Mouse (Mus musculus) cerebellum, postnatal 25 days (tissue): ENCODE measurements around the gene Rpn2.

Experiments used
- DNase-seq, 2 experiments: peaks; one replicate each; pipeline ENCODE4 v3.0.0; 2021; ENCODE audit warnings: mixed read lengths in 2 of 2

The Rpn2 gene

GRCm38 (mm10) chr2:157310963-157311637 lies 32.3 kb downstream of the Rpn2 start:
- no peak for DNase-seq

DNA sequence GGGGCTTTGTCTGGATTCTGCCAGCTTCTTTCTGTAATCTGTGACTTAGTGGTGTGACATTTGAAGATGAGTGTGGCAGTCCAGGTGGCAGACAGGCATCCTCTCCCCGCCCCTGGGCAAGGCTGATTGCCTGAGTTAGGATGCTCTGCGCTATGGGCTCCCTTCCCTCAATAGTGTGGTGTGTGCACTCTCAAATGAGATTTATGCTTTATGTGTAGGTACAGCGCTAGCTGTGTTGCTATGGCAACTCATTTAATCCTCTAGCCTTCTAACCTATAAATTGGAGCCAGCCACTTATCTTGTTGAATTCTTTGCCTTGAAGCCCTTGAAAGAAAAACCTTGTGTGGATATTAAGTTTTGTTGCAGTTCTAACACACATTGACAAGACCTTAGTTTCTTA lies 34.9 kb downstream of the Rpn2 start:
- no peak for DNase-seq

DNA sequence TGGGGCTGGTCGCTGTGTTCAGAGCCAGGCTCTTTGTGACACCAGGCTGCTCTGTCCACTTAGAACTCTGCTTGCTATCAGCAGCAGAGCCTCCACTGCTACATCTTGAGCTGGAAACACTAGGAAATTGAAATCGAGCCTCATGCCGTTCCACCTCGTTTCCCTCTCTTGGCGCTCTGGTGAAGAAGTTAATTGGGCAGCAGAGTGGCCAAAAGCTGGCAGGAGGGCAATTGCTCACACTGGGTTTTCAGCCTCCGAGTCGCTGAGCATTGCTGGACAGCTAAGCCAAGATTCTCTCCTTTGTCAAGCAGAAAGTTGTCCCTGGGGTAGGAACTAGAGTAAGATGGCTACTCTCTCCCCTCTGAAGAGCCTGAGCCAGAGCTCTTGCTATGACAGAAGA lies 35.5 kb downstream of the Rpn2 start:
- peak; percentile 38 to 49 for DNase-seq

DNA sequence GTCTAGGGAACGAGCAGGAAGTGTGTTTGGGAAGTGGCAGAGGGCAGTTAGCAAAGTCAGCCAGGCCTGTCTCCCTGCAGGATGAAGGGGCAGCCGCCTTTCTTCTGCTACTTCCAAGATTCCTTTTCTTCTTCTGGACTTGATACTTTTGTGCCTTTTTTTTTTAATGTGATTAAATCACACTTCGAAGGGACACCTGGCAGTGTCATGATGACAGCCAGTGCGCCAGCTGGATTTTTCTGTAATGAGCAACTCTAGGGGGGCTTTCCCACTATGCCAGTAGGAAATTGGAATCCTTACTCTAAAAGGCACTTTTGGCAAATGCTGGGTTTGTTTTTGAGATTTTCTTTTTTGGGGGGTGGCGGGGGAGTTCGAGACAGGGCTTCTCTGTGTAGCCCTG lies 36.7 kb downstream of the Rpn2 start:
- DNase-seq: no peak

GRCm38 (mm10) chr2:157316358-157316933 lies 37.6 kb downstream of the Rpn2 start:
- DNase-seq: no peak

DNA sequence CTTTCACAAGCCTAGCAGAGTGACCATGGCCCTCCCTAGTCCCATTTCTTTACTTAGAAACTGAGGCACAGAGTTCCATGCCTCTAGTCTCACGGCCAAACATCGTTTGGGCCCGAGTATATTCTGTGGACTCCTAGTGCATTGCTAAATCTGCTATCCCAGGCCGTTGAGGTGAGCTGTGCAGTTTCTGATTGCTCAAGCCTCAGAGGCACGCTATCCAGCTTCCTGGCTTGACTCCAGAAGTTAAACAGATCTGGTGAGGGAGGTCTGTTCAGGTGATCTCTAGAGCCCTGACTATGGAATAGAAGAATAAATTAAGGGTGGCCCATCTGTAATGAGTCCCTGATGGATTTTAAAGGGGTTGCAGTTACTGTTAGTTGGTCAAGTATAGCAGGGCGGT lies 38.4 kb downstream of the Rpn2 start:
- DNase-seq: no peak

DNA sequence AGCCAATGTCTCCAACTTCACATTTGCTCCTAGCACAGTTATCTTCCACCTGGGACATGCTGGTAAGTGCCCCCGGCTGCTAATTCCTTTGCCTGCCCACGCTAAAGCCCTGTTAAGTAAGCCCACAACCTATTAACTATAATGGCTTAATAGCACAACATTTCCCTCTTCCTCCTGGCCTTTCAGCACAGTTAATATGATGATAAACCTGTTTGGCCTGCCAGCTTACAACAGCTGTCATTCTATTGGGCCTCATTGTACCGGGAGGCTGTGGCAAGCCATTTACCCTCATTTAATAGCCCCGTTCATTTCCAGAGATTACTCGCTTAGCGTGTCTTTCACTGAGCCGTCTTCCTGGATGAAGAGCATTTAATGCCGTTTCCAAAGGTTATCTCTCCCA lies 41.3 kb downstream of the Rpn2 start:
- DNase-seq: no peak

DNA sequence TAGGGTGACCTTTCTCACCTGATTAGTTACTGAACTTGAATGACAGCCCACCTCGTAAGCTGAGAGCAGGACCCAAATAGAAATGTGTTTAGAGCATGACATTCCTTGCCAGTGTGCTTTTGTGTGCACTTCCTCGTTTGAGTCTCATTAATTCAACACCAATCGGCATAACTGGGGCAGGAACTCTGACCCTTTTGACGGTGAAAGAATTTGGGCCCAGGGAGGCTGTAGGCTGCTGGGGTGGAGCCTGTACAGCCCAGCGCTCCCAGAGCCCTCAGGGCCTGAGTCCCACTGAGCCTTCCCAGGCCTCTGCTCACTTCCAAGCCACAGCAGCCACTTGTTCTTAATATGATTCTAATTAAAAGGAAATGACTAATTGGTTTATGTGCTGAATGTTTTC lies 42.1 kb downstream of the Rpn2 start:
- no peak for DNase-seq

DNA sequence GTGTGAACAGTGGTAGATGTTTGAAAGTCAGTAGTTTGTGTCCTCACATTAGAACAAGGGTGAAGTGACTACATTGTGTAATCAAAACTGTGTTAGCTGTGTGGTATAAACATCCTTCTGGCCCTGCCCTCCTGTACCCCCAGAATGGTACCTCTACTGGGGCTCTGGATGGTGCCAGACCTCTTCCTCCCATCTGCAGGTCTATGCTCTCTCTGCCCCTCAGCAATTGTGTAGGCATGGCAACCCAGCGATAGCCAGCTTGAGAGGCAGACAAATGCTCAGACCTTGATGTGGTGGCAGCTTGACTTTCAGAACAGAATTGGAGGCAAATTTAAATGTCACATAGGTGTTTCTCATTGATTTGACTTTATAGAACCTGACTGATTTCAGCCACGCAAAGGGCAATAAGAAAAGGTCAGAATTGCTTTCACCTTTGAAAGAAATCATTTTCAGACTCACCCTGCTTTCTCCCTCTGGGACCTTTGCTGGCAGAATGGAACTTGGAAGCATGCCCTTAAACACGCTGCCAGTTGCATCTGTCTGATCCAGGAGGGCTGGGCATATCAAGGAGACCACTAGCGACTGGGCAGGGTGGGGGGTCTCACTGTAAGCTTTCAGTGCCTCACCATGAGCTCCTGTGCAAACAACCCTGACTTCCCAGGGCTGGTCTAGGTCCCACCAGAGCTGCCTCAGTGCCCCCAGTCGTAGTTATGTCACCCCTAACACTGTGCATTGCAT lies 43.4 kb downstream of the Rpn2 start:
- no peak for DNase-seq

DNA sequence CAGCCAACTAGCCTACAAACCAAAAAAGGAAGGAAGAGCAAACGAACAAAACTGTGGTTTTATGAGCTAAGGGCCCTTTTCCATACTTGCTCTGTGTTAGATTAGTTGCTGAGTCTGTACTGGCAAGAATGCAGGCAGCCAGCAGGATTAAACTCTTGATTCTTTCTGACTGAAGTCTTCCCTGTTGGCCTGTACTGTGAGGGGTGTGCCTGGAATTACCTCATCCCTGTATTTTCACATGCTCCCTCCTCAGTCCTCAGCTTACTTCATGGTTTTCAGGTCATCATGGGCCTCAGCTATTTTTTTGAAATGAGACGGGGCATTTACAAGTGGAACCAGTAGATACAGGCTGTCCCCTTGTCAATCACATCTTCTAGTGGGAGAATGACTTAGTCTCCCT lies 46.4 kb downstream of the Rpn2 start:
- no peak for DNase-seq

DNA sequence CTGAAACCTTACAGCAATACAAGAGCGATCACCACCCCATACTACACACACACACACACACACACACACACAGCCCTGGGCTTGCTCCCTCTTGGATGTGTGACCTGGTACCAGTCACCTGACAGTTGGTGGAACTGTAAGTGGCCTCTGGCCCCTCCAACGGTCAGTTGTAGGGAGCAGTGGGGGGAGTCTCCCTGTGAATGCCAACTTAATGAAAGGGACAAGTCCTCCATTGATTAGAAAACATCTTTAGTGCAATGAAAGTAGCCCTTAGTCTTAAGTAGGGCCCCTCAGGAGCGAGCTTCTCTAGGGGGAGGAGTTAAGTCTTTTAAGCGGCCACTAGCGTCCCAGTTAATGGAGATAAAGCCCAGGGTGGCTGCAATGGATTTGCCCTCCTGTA lies 49.3 kb downstream of the Rpn2 start:
- no peak for DNase-seq

DNA sequence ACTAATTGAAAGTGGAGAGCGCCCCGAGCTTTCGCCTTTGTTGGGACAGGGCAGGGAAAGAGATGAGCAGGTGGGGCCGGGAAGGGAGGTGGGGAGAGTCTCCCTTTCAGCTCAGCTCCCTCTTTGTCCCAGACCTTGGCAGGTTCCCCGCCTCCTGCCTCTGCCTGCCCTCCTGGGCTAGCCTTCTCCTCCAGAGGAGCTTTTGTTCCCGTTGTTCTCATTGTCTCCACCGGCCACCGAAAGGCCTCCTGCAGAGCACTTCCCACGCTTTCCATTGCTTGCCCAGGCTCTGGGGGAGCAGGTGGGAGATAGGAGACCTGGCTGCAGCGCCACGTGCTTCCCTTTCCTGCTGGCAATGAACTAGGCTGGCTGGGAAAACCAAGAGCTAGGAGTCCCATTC lies 49.8 kb downstream of the Rpn2 start:
- DNase-seq: no peak

- no peak for DNase-seq
Measured at GRCm38 (mm10) chr2:157332059-157332458, 53.2 kb downstream of the Rpn2 start.

- DNase-seq: peak; percentile 63 to 76
Measured at GRCm38 (mm10) chr2:157338663-157339062, 59.8 kb downstream of the Rpn2 start.

DNA sequence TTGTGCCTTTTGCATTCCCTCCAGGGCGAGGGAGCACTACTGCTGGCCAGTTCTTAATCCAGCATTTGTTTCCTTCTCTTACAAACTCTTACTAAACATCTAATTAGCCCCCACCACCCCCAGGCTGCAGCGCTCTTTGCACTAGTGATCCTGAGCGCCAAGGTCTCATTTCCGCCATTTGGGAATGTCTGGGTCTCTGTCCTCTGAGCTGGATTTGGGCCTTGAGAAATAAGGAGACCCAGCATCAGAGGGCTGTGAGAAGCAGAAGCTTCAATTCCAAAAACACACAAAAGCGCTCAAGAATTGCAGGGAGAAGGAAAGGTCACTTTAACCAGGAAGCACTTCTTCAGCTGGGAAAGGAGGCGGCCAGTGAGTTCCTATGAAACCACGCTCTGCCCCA lies 60.7 kb downstream of the Rpn2 start:
- no peak for DNase-seq

DNA sequence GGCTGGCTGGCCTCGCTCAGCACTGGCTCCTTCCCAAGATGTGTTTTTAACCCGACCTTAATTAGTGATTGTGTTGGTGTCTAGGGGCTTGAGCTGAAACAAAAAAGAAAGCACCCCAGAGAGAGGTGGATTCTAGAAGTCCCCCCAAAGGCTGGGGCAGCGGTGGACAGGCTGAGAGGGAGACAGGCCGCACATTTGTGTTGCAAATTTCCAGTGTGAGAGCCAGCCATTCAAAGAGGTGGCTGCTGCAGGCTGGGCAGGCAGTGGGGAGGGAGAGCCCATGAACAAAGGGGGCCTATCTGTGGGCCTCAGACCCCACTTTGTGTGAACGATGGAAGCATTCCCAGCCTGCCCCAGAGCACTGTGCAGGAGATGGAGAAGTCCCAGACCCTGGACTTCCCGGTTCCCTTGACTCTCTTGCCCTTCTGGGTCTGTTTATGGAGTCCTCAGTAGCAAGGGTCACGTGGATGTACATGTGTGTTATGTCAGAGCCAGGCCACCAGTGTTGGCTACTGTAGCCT lies 61.5 kb downstream of the Rpn2 start:
- no peak for DNase-seq

DNA sequence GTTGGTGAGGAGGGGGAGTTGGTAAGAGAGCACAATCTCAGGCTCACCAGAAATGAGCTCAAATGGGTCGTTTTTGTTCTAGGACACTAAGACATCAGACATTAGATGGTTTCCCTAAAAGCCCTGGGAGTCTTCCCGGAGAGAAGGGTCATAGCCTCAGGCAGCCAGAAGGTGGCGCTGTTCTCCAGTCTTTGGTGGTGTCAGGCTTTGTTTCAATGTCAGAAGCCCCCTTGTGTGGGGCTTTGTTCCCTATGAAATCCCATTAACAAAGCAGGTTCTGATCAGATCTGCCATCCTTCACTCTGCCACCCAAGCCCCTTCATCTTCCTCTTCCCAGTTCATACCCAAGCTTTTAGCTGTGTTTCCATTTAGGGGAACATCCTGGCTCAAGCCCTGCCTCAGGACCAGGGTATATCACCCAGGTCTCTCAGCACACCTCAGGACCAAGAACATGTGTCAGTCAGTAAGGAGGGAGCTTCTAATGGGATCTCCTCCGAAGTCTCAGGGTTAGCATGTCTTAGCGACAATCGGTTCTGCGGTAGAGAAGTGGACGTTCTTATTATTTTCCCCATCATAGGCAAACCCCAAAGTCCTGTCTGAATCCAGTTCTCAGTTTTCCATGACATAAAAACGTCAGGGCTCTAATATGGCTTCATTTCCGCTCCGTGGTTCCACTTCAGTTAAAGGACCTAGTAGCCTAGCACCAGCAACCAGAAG lies 62.9 kb downstream of the Rpn2 start:
- peak; percentile 76 to 81 for DNase-seq

DNA sequence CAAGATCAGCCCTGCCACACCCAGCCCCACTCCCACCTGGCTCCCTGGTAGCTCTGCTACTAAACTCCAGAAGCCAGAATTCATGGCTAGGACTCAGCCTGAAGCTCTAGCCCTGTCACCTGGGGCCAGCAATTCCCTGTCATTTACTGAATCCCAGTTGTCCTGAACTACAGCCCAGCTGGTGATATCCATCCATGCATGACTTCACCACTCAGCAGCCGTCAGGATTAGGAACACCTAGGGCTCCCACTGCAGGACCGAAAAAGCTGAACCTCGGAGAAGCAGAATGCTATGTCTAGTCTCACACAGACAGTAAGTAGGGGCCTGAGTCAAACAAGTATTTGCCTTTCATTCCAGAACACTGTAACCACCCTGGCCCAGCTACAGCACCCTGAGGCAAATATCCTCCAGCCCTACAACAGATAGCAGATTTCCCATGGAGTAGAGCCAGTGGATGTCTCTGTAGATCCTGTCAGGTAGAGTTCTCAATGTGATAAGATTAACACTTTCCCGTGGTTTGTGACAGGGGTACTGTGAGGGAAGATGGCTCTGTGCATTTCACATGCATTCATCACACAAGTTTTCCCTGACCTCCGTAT lies 63.6 kb downstream of the Rpn2 start:
- no peak for DNase-seq

- DNase-seq: no peak
Measured at GRCm38 (mm10) chr2:157343337-157343736, 64.5 kb downstream of the Rpn2 start.

- peak; percentile 39 to 52 for DNase-seq
Measured at GRCm38 (mm10) chr2:157347361-157348159, 68.7 kb downstream of the Rpn2 start, which contains the start of gene Ghrh. TSS of gene Ghrh (minus strand) at chr2:157347506.

DNA sequence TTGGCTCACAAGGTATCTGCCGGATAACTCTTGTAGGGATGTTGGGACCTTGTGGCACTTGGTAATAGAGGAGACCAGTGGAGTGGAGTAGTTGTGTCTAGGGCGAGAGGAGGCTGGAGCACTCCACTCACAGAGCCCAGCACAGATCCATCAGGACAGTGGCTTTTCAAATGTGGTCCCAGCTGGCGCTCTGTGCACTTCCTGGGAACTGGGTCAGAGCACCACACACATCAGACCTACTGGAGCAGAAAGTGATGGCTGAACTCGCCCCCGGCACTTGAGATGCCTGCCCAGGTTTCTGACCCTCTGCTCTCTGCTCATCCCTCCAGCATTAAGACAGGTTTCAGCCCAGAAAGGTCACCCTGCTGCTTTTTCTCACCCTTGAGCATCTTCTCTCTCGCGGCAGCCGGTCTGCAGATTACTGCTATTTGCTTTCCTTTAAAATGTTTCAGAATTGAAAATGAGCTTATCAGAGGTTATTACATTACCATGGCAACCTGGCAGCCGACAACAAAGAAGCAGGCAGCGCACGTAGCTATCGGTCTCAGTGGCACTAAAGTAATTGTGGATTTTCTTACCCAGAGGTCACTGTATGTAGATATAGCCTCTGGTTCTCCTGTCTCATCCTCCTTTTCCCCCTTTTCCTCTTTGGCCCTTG lies 70.4 kb downstream of the Rpn2 start:
- peak; percentile 26 to 43 for DNase-seq
